Mouse (Mus musculus) cerebellum, adult 9-10 months (tissue): ENCODE measurements around the gene Cbx4.

Experiments
- DNase-seq: peaks from one replicate; pipeline ENCODE4 v3.0.0; 2022

The Cbx4 gene

GRCm38 (mm10) chr11:119084446-119085278, 1.4 kb downstream of the Cbx4 start:
- peak; percentile 63 for DNase-seq

- DNase-seq = peak; percentile 66
Measured at GRCm38 (mm10) chr11:119083724-119084445, 2.1 kb downstream of the Cbx4 start.

GRCm38 (mm10) chr11:119082638-119083599, 3.1 kb downstream of the Cbx4 start:
- DNase-seq = peak; percentile 45

GRCm38 (mm10) chr11:119081839-119082637, 4.0 kb downstream of the Cbx4 start:
- peak; percentile 52 for DNase-seq

GRCm38 (mm10) chr11:119081148-119081838, 4.7 kb downstream of the Cbx4 start:
- peak; percentile 37 for DNase-seq

- no peak for DNase-seq
Measured at GRCm38 (mm10) chr11:119080461-119081147, 5.4 kb downstream of the Cbx4 start.

- DNase-seq = no peak
Measured at GRCm38 (mm10) chr11:119079445-119079837, 6.6 kb downstream of the Cbx4 start.

GRCm38 (mm10) chr11:119078691-119079444, 7.2 kb downstream of the Cbx4 start:
- peak; percentile 49 for DNase-seq

- DNase-seq = no peak
Measured at GRCm38 (mm10) chr11:119077755-119078154, 8.3 kb downstream of the Cbx4 start.

GRCm38 (mm10) chr11:119075805-119076204, 10.2 kb downstream of the Cbx4 start:
- no peak for DNase-seq

GRCm38 (mm10) chr11:119073876-119074433, 12.1 kb downstream of the Cbx4 start:
- no peak for DNase-seq

- no peak for DNase-seq
Measured at GRCm38 (mm10) chr11:119072986-119073385, 13.0 kb downstream of the Cbx4 start.

GRCm38 (mm10) chr11:119072239-119072638, 13.8 kb downstream of the Cbx4 start:
- DNase-seq = no peak

GRCm38 (mm10) chr11:119066841-119067240, 19.2 kb downstream of the Cbx4 start:
- DNase-seq = no peak

GRCm38 (mm10) chr11:119059256-119059655, 26.8 kb downstream of the Cbx4 start:
- no peak for DNase-seq

GRCm38 (mm10) chr11:119058041-119058995, 27.7 kb downstream of the Cbx4 start:
- no peak for DNase-seq

GRCm38 (mm10) chr11:119057291-119057690, 28.7 kb downstream of the Cbx4 start:
- DNase-seq = no peak
